Comparison of ENCODE assay signal across 26 mouse cellular contexts in genomic region chr11:106822491-106822890, GRCm38 (mm10). TPM values are rescaled to one million over a fixed set of nuclear protein-coding genes. Genes with fewer than 3 reads are reported as not detected.
DNase-seq lines count a peak whose midpoint lies in the region; ATAC-seq and TF ChIP-seq lines count a peak whose summit lies in the region.
"Had no signal": no experiment of that assay in that cellular context is flagged by ENCODE, and none has a peak within 500 bp of the region (broad histone marks: within the 10 kb centered on the region; RNA-seq: fewer than 3 reads in every experiment).

No protein-coding gene starts in this region.

- no peak for TF ChIP-seq POLR2A in cerebellum, adult 2 months (IDR thresholded peaks at IDR 0.05; ENCODE audit: borderline replicate concordance, insufficient read depth, low read length)

- WGBS in cerebellum, adult 2 months, result 12% methylated on average over 8 of the region's 8 CpGs
- WGBS in hindbrain, postnatal 0 days, result 84% methylated on average over 8 of the region's 8 CpGs
- WGBS in hindbrain, embryonic 13.5 days, result 97% methylated on average over 8 of the region's 8 CpGs

- ATAC-seq in hindbrain, postnatal 0 days, result no peak
- no peak for ATAC-seq in hindbrain, embryonic 13.5 days (ENCODE audit: low FRiP score)
- no peak for ATAC-seq in granulocyte monocyte progenitor cell, adult 5-6 weeks (replicated peaks; ENCODE audit: poor library complexity, severe bottlenecking)
- ATAC-seq: CD4-positive, CD25-positive, alpha-beta regulatory T cell, adult 4 months; forebrain, embryonic 15.5 days; intestine, embryonic 15.5 days had no signal

- no peak overlapping the region for H3K4me3 ChIP-seq in cerebellum, adult 2 months (replicated peaks; ENCODE audit: insufficient read depth, low read depth, low read length)
- no peak overlapping the region for H3K4me3 ChIP-seq in hindbrain, postnatal 0 days (ENCODE audit: low read length)
- H3K4me3 ChIP-seq in hindbrain, embryonic 13.5 days, result no peak overlapping the region
- H3K4me3 ChIP-seq: embryonic facial prominence, embryonic 10.5 days; embryonic facial prominence, embryonic 13.5 days; erythroblast, embryonic 14.5 days; forebrain, embryonic 12.5 days; forebrain, embryonic 15.5 days; heart, adult 2 months; heart, embryonic 10.5 days; heart, embryonic 13.5 days; hindbrain, embryonic 15.5 days; intestine, embryonic 15.5 days had no signal

- H3K9me3 ChIP-seq in hindbrain, postnatal 0 days (ENCODE audit: low read length), result no peaks in the 10 kb centered on the region
- no peaks in the 10 kb centered on the region for H3K9me3 ChIP-seq in hindbrain, embryonic 13.5 days
- H3K9me3 ChIP-seq: embryonic facial prominence, embryonic 10.5 days; embryonic facial prominence, embryonic 13.5 days; forebrain, embryonic 12.5 days; forebrain, embryonic 15.5 days; heart, embryonic 10.5 days; heart, embryonic 13.5 days; hindbrain, embryonic 15.5 days; intestine, embryonic 15.5 days had no signal

- H3K4me2 ChIP-seq in hindbrain, postnatal 0 days (ENCODE audit: low read depth, low read length), result no peak overlapping the region
- H3K4me2 ChIP-seq in hindbrain, embryonic 13.5 days, result no peak overlapping the region
- H3K4me2 ChIP-seq: embryonic facial prominence, embryonic 13.5 days; forebrain, embryonic 12.5 days; forebrain, embryonic 15.5 days; heart, embryonic 13.5 days; hindbrain, embryonic 15.5 days; intestine, embryonic 15.5 days had no signal

- H3K27me3 ChIP-seq in cerebellum, adult 2 months (ENCODE audit: control insufficient read depth, insufficient read depth, low read length), result no peaks in the 10 kb centered on the region
- H3K27me3 ChIP-seq in hindbrain, postnatal 0 days (ENCODE audit: insufficient read depth, low read length), result no peaks in the 10 kb centered on the region
- H3K27me3 ChIP-seq in hindbrain, embryonic 13.5 days, result no peaks in the 10 kb centered on the region
- H3K27me3 ChIP-seq: embryonic facial prominence, embryonic 13.5 days; forebrain, embryonic 12.5 days; forebrain, embryonic 15.5 days; heart, embryonic 13.5 days; hindbrain, embryonic 15.5 days; intestine, embryonic 15.5 days had no signal

- peak in 1 of 2 experiments; percentile 74 for DNase-seq in cerebellum, adult 2 months
- DNase-seq in cerebellum, adult 11 months, result no peak
- DNase-seq in hindbrain, postnatal 0 days (ENCODE audit: low spot score), result no peak
- DNase-seq in brain, adult 2 months (ENCODE audit: low read depth, low spot score), result peak; percentile 71
- DNase-seq in cerebellum, postnatal 25 days, result peak; percentile 63 to 77
- DNase-seq in kidney, postnatal 10 days, result no peak
- DNase-seq: adrenal gland, adult 2 months; adrenal gland, postnatal 14 days; embryo, embryonic 11 days; gastrocnemius, postnatal 25 days; heart, adult 2 months; heart, postnatal 14 days; heart, postnatal 4 days; kidney, adult 11 months had no signal

- H3K4me1 ChIP-seq in cerebellum, adult 2 months (ENCODE audit: control insufficient read depth, insufficient read depth, low read length), result peaks cover 56% of the 10 kb centered on the region
- H3K4me1 ChIP-seq in hindbrain, postnatal 0 days (ENCODE audit: insufficient read depth, low read length), result 0 out of 2 replicates have a peak, but pooled peaks cover 4% of the 10 kb centered on the region
- peaks cover 13% of the 10 kb centered on the region for H3K4me1 ChIP-seq in hindbrain, embryonic 13.5 days (replicated peaks)
- H3K4me1 ChIP-seq: embryonic facial prominence, embryonic 10.5 days; intestine, embryonic 15.5 days had no signal

- H3K9ac ChIP-seq in hindbrain, postnatal 0 days (replicated peaks; ENCODE audit: low read length), result no peak overlapping the region
- H3K9ac ChIP-seq in hindbrain, embryonic 13.5 days, result no peak overlapping the region
- H3K9ac ChIP-seq: embryonic facial prominence, embryonic 13.5 days; forebrain, embryonic 12.5 days; forebrain, embryonic 15.5 days; heart, embryonic 13.5 days; hindbrain, embryonic 15.5 days; intestine, embryonic 15.5 days had no signal

- peak overlapping the region; percentile 92 for H3K27ac ChIP-seq in cerebellum, adult 2 months (ENCODE audit: insufficient read depth, low read length)
- peak overlapping the region; percentile 60 for H3K27ac ChIP-seq in hindbrain, postnatal 0 days
- no peak overlapping the region for H3K27ac ChIP-seq in hindbrain, embryonic 13.5 days
- H3K27ac ChIP-seq: embryonic facial prominence, embryonic 10.5 days; embryonic facial prominence, embryonic 13.5 days; forebrain, embryonic 12.5 days; forebrain, embryonic 15.5 days; heart, adult 2 months; heart, embryonic 10.5 days; heart, embryonic 13.5 days; hindbrain, embryonic 15.5 days; intestine, embryonic 15.5 days had no signal

- peaks cover 31% of the 10 kb centered on the region for H3K36me3 ChIP-seq in hindbrain, postnatal 0 days (ENCODE audit: insufficient read depth, low read length)
- peaks cover 62% of the 10 kb centered on the region for H3K36me3 ChIP-seq in hindbrain, embryonic 13.5 days

- TF ChIP-seq CTCF in cerebellum, adult 2 months (IDR thresholded peaks at IDR 0.05; ENCODE audit: borderline replicate concordance, insufficient read depth, low read depth, low read length), result no peak
- TF ChIP-seq CTCF in hindbrain, postnatal 0 days (IDR thresholded peaks at IDR 0.05; ENCODE audit: low read depth), result no peak

RNA-seq across cellular contexts. Expression of gene Cep95, which starts 33.4 kb away (rescaled TPM):
- 31.8 and 37.1 TPM in 2 replicates for polyA plus RNA-seq in cerebellum, adult 2 months (2012; rRNA removed)
- total RNA-seq in hindbrain, postnatal 0 days (2014; rRNA removed), result 2.6 and 9.0 TPM in 2 replicates
- 7.2 and 8.7 TPM in 2 replicates for polyA plus RNA-seq in hindbrain, postnatal 0 days (2015; fragmentation: Nextera tagmentation; extraction: Ambion mirVana)
- 15.7 and 18.2 TPM in 2 replicates for polyA plus RNA-seq in hindbrain, embryonic 13.5 days (2015; fragmentation: Nextera tagmentation; extraction: Ambion mirVana)
- total RNA-seq in granulocyte monocyte progenitor cell, adult 5-6 weeks (2014; fragmentation: Nextera tagmentation), result 16.4 and 37.4 TPM in 2 replicates
- 18.3 and 19.9 TPM in 2 replicates for total RNA-seq in granulocyte monocyte progenitor cell, adult 5-6 weeks (2017)

RNA-seq across cellular contexts. Expression of gene Ddx5, which starts 33.5 kb away (rescaled TPM):
- polyA plus RNA-seq in cerebellum, adult 2 months (2012; rRNA removed), result 676 and 721 TPM in 2 replicates
- 288 and 416 TPM in 2 replicates for total RNA-seq in hindbrain, postnatal 0 days (2014; rRNA removed)
- 272 and 274 TPM in 2 replicates for polyA plus RNA-seq in hindbrain, postnatal 0 days (2015; fragmentation: Nextera tagmentation; extraction: Ambion mirVana)
- polyA plus RNA-seq in hindbrain, embryonic 13.5 days (2015; fragmentation: Nextera tagmentation; extraction: Ambion mirVana), result 431 and 450 TPM in 2 replicates
- 653 and 662 TPM in 2 replicates for total RNA-seq in granulocyte monocyte progenitor cell, adult 5-6 weeks (2014; fragmentation: Nextera tagmentation)
- 1,291 and 1,523 TPM in 2 replicates for total RNA-seq in granulocyte monocyte progenitor cell, adult 5-6 weeks (2017)

RNA-seq across cellular contexts. Expression of gene Polg2, which starts 43.2 kb away (rescaled TPM):
- 11.7 and 12.7 TPM in 2 replicates for polyA plus RNA-seq in cerebellum, adult 2 months (2012; rRNA removed)
- total RNA-seq in hindbrain, postnatal 0 days (2014; rRNA removed), result 8.3 and 12.9 TPM in 2 replicates
- 9.5 and 11.4 TPM in 2 replicates for polyA plus RNA-seq in hindbrain, postnatal 0 days (2015; fragmentation: Nextera tagmentation; extraction: Ambion mirVana)
- 9.1 and 9.7 TPM in 2 replicates for polyA plus RNA-seq in hindbrain, embryonic 13.5 days (2015; fragmentation: Nextera tagmentation; extraction: Ambion mirVana)
- total RNA-seq in granulocyte monocyte progenitor cell, adult 5-6 weeks (2014; fragmentation: Nextera tagmentation), result 11.0 and 27.3 TPM in 2 replicates
- 13.0 and 18.4 TPM in 2 replicates for total RNA-seq in granulocyte monocyte progenitor cell, adult 5-6 weeks (2017)

Comparison
In these comparisons a context has a peak if more than half of its experiments do, and no peak if none do; other contexts are left out.
1. DNase-seq: peak in brain, adult 2 months (single experiment) and cerebellum, postnatal 25 days (2 of 2); none in cerebellum, adult 11 months (single experiment), hindbrain, postnatal 0 days (single experiment) and kidney, postnatal 10 days (single experiment).